Mouse (Mus musculus) embryo, embryonic 10 days (tissue): ENCODE measurements at regions not wholly inside any gene's neighbourhood (a gene's known extent, or its start where the extent isn't known, plus 50 kb on each side); places are given as distances from the start of the nearest gene placed in this dataset.

ENCODE experiments used
- DNase-seq: peaks from one replicate; pipeline ENCODE4 v3.0.0-alpha.2; 2015; ENCODE audit warnings: low spot score

GRCm38 (mm10) chr2:43437251-43437650 is 117.9 kb upstream of the Kynu start:
- peak; percentile 4 for DNase-seq

- DNase-seq = no peak
Observed at GRCm38 (mm10) chr2:43455158-43455873, 99.8 kb upstream of the Kynu start.

GRCm38 (mm10) chr2:43469161-43469560 is 86.0 kb upstream of the Kynu start:
- DNase-seq = no peak

- DNase-seq = no peak
Observed at GRCm38 (mm10) chr2:43469893-43470292, 85.2 kb upstream of the Kynu start.

GRCm38 (mm10) chr2:43478494-43478893 is 76.6 kb upstream of the Kynu start:
- DNase-seq = no peak

GRCm38 (mm10) chr2:43479871-43480270 is 75.3 kb upstream of the Kynu start:
- no peak for DNase-seq
